Mouse (Mus musculus): Measurements from ENCODE around the gene Srgap1.

Srgap1 gene

DNA sequence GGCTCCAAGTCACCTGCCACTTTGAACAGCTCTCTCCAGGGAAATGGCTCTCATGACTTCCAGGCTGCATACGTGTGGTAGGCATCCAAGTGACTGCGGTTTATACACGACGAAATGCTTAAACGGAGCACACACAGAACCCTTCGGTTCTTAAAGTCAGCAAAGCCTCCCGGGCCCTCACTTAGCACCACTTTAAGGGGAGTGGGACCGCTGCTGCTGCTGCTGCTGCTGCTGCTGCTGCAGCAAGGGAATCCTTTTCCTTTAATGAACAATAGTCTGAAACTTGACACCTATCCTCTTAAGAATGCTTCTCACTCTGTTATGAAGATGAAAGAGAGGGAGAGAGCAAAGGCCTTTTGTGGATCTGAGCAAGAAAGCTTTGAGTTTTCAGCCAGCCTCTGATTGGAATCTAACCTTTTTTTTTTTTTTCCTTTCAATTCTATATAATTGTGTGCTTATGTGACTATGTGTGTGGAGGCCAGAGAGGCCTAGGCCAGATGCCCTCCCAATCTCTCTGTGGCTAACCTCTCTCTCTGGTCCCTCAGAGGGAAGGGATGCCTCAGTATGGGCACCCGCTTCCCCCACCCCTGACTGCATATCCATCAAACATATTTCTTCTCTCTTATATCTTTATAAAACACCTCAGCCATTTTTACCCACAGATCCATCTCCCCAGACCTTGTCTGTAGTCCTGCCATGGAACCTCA is 161.4 kb downstream of the Srgap1 start:
- in situ Hi-C loops (cut with MboI; ENCODE audit: low sequenced_read_pairs): no loop called here

DNA sequence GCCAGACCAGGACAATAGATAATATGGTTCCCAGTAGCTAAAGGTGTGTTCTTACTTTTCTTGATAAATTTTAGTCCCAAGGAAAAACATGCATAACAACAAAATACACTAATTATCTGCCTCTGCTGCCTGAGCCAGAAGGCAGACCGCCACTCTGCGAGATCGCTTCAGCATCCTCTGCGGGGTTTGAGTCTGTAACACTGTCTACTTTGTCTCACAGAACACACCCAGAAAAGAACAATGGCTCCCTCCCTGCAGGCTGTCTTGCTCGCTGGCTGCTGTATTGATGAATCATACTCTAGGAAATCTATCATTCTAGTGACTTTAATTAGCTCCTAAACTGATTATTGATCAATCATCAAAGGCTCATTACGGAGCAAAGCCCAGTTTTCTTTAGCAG is 164.7 kb downstream of the Srgap1 start:
- in situ Hi-C loops (cut with MboI; ENCODE audit: low sequenced_read_pairs): no loop called here

DNA sequence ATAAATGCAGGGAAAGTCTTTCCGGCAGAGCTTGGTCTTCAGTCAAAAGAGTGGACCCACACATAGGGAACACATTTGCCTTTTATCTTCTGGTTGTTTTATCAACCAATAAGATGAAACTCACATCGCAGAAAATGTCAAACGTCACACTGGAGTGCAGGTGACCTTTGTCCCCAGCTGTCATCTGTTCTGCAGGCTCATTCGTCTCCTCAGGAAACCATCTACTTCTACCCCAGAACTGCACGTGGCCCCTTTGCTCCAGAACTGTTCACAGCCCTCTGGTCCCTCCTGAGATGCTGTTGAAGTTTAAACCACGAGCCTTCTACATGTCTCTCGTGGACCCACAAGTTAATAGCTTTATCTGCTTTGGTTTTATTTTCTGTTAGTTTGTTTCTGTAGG is 168.3 kb downstream of the Srgap1 start:
- in situ Hi-C loops (cut with MboI; ENCODE audit: low sequenced_read_pairs): no loop called here

DNA sequence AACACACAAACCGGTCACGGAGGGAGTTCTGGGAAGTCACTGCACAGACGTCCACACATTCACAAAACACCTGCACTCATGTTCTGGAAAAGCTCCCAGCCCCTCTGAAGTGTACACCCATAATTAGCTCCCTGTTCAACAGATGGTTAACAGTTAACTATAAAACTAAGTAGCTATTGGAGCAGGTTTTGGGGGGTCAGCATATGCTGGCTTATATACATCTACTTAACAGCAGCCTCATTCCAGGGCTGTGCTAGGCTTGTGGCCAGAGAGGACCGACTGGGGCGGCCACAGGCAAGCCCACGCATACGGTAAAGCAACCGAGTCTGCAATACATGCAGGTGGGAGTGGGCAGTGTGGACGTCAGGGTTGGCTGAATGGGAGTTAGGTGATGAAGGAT is 169.2 kb downstream of the Srgap1 start:
- in situ Hi-C loops (cut with MboI; ENCODE audit: low sequenced_read_pairs): no loop called here

DNA sequence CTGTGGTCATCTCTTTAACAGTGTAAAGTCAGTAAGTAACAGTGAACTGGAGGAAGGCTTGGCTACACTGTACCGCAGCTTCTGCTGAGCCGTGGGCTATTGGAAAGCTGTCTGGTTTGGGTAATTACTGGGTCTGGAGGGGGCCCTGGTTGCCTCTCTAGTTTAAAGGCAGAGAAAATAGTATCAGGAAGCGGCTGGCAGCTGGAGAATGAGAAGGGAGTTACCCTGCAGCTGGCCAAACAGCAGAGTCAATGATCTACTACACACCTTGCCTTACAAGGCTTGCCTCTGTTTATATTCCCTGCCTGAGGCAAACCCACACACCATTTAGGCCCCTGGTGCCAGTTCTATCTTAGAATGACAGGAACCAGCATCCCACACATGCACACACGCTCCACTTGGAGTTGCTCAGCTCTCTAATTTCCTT is 174.0 kb downstream of the Srgap1 start:
- in situ Hi-C loops (cut with MboI; ENCODE audit: low sequenced_read_pairs): no loop called here

DNA sequence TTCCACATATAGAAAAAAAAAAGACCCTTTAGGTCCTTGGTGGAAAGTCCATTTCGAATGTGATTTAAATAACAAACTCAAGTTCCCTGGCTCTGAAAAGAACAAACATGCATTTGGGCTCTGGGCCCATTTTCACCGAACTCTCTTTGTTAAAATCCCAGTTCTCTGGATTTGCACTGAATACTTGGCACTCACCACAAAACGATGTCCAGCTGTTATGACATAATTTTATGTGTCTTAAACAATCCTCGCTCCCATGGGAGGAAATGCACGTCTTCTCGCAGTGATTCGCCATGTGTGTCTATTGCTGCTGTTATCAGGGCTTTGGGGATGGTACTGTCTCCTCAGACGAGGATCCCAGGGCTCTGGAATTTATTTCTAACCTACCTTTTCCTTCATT is 177.2 kb downstream of the Srgap1 start:
- in situ Hi-C loops (cut with MboI; ENCODE audit: low sequenced_read_pairs): no loop called here

DNA sequence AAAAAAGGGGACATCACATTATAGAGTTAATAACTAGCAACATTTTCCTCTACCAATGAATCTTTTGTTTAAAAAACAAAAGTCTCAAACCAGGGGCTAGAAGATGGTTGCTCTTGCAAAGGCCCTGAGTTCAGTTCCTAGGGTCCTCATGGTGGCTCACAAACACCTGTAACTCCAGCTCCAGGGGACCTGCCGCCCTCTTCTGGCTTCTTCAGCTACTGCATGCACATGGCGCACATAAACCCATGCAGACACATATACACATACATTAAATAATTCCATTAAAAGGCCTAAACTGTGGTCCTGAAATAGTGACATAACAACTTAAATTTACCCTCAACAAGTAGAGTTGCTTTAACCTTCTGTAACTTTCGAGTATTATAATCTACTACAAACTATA is 178.9 kb downstream of the Srgap1 start:
- in situ Hi-C loops (cut with MboI; ENCODE audit: low sequenced_read_pairs): no loop called here

DNA sequence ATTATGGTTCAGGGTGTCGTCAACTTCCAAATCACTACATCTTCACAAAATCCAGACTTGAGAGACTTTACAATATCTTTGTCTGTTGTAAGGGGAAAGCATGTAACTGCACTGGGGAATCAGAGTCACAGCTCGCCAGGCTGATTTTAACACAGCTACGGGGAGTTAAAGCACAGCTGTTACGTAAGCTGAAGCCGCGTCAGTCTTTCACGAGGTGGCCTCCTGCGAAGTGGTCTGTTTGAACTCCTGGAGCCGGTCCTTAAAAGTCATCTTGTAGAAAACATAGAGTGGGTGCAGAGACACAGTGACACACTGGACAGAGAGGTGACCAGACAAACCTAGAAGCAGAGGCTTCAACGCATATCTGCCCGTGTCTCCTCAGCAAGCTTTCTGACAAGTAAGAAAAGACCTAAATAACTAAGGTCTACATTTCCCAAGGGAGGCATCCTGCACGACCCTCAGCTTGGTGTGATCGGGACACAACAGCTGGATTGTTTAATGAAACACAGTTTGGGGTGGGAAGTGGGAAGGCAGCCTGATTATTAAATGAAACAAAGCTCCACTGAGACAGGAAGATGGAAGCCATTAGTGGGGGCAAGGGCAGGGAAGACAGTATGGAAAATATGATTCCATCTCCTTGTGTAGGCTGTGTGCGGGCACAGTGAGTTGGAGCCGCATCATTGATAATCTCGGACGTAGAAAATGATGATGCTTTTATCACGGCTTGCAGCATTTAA is 181.4 kb downstream of the Srgap1 start:
- in situ Hi-C loops (cut with MboI; ENCODE audit: low sequenced_read_pairs): no loop called here

DNA sequence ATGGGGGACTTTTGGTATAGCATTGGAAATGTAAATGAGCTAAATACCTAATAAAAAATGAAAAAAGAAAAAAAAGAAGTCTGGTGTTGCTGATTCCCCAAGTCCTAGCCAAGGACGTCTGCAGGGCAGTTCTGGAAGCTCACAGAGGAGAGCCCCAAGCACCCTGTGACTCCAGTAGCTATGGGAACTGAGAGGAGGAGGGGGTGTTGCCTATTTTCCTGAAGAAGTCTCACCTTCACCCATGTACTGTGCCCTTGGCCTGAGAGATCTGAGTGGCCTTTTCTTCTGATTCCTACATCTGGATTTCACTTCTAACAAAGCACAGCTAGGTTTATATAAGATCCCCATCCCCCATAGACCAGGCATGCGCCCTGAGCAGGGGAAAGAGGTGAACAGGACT is 186.2 kb downstream of the Srgap1 start:
- in situ Hi-C loops (cut with MboI; ENCODE audit: low sequenced_read_pairs): no loop called here

DNA sequence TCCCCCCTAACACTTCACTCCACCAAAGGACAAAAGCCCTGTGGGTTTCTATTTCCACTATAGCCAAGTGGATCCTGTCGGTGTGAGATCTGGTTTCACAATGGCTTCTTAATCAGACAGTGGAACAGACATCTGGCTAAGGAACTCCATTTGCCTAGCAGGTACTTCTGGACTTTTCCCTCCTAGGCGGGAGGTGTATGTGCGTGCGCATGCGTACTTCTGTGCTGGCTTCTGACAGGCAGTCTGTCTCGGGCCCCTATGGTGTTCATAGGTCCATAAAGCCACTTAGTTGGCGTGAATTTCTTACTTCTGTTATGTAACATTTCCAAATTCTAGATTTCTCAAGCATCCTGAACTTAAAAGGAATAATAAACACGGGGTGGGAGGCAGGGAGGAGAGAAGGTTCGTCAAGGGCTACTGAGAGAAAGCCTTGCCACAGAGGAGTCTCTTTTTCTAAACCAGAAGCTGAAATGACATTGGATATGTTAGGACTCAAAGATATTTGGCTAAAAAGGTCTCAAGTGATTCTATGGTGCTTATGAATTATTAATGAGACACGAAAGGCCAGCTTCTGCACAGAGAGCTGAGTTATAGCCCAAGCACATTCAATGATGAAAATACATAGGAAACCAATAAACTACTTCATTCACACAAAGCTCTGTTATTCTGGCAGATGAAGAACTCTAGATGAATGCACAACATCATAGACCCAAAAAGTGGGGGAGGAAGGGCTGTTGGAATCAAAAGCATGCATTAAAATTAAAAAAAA is 187.1 kb downstream of the Srgap1 start:
- in situ Hi-C loops (cut with MboI; ENCODE audit: low sequenced_read_pairs): no loop called here

DNA sequence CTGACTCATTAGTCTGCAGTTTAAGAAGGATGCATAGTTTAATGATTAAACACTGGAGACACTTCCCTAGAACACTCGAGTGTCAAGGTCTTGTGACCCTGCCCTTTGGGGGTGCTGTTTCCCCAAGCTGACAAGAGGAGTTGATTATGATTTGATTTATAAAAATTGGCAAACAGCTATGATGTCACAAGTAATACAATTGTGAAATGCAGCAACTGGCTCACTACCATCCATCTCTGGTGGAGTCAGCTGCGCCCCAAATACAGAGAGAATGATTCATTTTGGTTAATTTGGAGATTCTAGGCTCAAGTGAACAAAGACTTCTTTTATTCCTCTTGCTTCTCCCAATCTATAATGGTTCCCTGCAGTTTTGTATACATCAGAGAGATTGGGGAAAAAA is 188.2 kb downstream of the Srgap1 start:
- in situ Hi-C loops (cut with MboI; ENCODE audit: low sequenced_read_pairs): no loop called here

DNA sequence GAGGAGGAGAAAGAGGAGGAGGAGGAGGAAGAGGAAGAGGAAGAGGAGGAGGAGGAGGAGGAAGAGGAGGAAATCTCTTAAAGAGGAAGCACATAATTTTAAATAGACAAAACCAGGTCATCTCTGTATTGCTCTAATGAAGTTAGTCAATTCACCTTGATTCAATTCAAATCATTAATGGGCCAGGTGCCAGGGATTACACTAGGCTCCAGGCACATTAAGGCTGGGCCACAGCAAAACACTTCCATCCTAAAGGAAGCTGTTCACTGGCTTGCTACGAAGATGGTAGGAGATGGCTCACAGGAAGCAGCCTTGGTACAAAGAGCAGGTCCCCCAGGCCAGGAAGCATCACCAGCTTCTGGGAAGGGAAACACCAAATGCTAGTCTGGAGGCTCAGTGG is 189.0 kb downstream of the Srgap1 start:
- in situ Hi-C loops (cut with MboI; ENCODE audit: low sequenced_read_pairs): no loop called here

DNA sequence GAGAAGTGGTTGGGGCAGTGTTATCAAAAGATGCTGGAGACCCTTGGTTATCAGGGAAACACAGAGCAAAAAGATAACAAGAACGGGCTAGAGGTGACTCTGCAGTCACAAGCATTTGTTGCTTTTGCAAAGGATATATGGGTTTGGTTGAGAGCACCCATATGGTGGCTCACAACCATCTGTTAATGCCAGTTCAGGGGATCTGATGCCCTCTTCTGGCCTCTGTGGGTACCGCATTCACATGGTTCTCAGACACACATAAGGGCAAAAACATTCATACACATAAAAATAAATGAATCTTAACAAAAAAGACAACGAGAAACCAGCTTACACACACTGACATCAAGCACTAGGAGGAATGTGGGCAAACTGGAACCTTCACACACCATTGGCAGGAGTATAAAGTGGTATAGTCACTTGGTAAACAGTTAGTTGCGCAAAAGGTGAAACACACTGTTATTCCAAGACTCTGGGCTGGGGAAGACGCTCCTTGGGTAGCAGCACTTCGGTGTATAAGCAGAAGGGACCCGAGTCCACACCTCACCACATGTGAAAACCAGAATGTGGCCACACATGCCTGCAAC is 191.2 kb downstream of the Srgap1 start:
- in situ Hi-C loops (cut with MboI; ENCODE audit: low sequenced_read_pairs): no loop called here

DNA sequence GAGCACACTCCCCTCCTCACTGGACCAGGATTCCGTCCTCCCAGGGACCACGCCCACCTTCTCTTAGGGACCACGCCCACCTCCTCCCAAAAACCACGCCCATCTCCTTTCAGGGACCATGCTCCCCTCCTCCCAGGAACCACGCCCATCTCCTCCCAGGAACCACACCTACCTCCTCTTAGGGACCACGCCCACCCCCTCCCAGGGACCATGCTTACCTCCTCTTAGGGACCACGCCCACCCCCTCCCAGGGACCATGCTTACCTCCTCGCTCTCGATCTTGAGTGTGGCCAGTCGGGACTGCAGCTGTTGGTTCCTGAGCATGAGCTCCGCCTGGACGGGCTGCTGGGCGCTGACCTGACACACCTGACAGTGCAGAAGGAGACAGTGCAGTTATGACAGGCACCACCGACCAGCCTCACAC is 193.7 kb downstream of the Srgap1 start:
- in situ Hi-C loops (cut with MboI; ENCODE audit: low sequenced_read_pairs): no loop called here

DNA sequence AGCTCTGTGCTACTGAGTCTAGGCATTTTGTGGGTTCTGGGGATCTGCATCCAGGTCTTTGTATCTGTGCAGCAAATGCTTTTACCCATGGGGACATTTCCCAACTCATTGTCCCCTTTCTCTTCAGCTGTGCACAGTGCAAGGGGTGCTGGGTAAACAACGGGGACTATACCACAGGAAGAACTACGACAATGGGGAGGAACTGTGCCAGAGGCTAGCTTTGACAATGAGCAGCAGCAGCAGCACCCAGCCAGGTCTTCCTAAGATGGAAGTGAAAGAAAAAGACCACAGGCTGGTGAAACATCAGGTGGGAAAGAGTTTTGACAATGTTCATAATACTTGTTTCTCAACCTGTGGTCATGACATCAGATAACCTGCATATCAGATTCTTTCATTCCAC is 197.6 kb downstream of the Srgap1 start:
- in situ Hi-C loops (cut with MboI; ENCODE audit: low sequenced_read_pairs): no loop called here

DNA sequence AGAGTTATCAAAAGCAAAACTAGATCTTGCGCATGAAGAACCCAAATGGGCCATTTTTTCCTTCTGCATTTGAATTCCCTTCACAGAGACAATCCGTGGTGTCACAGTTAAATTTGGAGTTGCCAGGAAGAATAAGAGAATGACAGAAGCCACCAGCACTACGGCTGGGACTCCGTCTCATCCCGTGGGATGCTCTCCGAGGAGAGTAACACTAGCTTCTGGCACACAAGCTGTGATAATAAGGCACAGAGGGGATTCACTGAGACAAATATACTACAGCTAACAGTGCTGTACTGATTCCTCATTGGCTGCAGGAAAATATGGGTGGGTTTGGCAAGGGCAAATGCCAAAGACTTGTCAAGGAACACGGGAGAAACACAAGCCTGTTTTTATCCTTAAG is 201.4 kb downstream of the Srgap1 start:
- in situ Hi-C loops (cut with MboI; ENCODE audit: low sequenced_read_pairs): no loop called here

DNA sequence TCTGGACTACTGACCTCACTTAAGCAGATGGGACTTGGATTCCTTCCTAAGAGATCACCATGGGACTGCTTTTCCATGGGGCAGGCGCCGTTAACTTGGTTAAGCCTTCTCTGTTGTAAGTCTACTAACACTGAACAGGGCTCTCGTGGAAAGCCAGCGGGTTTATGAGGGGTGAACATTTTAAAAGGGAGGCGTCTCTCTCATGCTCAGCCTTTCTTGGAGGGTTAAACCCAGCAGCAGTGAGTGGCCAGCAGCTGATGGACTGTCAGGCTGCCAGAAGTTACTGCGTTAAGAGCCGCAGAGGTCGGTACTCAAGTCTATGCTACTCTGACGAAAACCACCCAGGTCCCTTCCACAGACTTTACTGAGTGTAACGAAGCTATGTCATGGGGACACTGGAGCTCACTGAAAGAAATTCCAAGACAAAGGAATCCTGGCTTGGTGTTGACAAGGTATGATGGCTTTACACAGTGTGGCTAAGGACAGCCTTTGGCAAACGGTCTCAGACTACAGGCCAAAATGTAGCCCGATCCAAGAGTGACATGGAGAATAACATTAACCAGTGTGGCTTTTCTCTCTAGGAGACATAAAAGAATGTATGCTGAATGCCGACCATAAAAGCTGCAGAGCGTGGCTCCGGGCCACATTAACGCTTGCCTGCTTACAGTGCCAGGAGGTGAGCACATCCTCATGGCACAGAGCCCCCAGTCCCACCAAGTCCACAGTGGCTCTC is 209.8 kb downstream of the Srgap1 start:
- in situ Hi-C loops (cut with MboI; ENCODE audit: low sequenced_read_pairs): no loop called here

DNA sequence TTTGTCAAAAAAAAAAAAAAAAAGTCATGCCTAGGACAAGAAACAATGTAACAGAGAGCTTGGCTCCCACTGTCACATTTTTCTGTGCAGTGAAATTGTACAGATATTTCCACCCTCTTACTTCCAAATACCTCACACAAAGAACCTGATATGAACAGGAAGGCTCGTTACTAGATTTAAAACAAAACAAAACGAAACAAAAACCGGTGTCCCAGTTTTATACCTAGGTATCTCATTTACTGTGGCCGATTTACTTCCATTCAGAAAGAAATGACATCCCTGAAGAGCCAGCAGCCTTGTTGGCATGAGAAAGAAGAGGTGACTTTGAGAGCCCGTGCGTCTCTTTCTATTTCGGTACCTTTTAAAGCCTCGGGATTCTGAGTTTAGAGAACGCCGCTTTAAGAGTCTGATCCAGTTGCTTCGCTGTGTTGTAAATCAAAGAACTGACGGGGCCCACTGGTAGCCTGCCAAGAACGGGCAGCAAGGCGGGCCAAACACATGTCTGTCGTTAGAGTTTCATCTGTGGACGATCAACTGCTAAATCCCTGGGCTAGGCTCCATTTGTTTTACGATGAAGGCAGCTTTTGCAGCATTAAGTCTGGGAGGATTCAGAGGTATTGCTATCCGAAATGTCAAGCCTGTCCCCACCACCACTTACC is 210.5 kb downstream of the Srgap1 start:
- in situ Hi-C loops (cut with MboI; ENCODE audit: low sequenced_read_pairs): no loop called here

DNA sequence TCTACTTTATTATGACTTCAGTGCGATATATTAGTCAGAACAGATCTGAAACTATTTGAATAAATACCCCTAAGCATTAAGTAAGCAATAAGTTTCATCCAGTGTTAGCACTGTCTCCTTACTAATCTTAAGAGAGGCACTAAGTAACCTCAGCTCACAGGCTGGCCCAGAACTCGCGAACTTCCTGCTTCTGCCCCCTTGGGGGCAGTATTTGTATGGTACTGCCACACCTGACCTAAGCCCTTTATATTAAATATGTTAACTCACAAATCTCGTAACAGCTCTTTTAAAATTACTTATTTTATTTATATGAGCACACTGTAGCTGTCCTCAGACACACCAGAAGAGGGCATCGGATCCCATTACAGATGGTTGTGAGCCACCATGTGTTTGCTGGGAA is 213.7 kb downstream of the Srgap1 start:
- in situ Hi-C loops (cut with MboI; ENCODE audit: low sequenced_read_pairs): no loop called here
